Mouse (Mus musculus): Measurements from ENCODE around the gene Srrm1.

The Srrm1 gene

DNA sequence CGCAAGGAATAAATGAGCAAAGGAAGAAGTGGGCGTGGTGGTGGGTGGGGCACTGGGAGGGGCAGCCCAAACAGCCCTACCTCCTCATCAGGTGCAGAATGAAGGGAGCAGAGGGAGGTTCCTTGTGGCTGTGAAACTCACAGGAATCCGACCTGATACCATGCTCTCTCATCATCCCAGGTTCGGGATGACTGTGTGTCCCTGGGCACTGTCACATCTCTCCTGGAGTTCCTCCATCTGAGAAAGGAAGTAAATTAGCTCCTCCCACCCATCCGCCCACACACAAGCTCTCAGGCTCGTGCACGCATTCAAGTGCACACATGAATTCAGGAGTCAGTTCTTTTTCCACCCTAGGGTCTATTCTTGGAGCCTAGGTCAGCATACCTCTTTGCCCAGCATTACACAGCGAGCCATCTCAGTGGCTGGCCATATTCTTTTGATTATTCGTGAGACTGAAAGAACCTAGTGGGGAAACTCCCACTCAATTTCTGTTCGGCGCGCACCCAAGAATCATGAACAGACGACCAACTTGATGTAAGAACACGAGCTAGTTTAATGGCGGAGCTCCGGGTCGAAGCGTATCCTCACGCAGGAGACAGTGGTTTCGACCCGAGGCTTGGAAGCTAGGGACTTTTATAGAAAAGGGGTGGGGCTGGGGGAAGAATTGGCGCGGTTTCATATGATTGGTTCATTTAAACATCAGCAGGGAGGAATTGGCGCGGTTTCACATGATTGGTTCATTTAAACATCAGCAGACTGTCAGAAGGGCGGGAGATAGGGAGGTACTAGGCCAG, 52.7 kb downstream of the Srrm1 start:
- DNase-seq (ENCODE audit: low read depth, low spot score), result peak; percentile 47
- Histone ChIP-seq H3K27me3 (ENCODE audit: control insufficient read depth, insufficient read depth, low read length, poor library complexity, severe bottlenecking) (no peaks in the 10 kb centered on the region), H3K36me3 (ENCODE audit: control insufficient read depth, insufficient read depth, low read length, poor library complexity, severe bottlenecking) (no peaks in the 10 kb centered on the region)

DNA sequence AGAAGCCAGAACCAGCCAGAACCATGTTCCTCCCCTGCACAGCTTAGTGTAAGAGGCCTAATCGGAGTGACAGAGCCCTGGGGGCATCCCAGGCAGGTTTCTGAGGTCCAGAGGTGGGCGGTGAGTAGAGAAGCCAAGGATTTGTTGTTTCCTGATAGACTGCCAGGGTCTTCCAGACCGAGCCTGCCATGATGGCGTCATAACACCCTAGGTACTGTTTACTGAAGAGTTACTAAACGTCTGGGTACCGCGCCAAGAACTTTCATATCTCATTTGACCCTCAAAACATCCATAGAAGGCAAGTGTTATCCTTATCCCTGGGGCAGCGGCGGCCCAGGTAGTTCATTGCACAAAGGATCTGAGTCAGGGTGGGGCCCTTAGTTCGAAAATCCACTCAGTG, 54.4 kb downstream of the Srrm1 start:
- Histone ChIP-seq H3K27me3 (ENCODE audit: control insufficient read depth, insufficient read depth, low read length, poor library complexity, severe bottlenecking) (no peaks in the 10 kb centered on the region), H3K36me3 (ENCODE audit: control insufficient read depth, insufficient read depth, low read length, poor library complexity, severe bottlenecking) (no peaks in the 10 kb centered on the region)
- DNase-seq (ENCODE audit: low read depth, low spot score), result no peak

DNA sequence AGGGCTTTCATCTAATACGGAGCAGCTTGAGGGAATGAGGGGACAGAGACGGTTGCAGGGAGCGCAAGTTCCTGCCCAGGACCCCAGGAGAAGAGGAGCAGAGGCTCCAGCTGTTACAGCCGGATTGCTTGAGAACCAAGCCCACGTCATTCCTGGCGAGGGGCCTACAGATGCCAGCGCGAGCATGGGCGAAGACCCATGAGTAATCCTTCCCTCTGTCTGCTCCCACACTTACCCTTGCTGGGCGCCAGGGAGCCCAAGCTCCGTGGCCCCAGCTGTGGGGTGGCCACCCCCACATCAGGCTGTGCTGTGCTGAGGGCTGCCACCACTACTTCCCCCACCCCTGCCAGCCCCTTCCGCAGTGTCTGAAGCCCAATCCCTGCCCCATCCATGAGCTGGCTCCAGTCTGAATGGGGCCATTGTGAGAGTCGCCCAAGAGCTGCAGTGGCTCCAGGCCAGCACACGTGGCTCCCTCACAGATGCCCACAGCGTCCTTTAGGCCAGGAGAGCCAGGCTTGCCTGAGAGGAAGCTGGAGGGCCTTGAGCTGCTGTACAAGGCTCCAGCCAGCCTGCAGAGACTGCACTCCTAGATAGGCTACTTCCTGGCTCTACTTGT, 55.1 kb downstream of the Srrm1 start:
- H3K27me3 ChIP-seq (ENCODE audit: control insufficient read depth, insufficient read depth, low read length, poor library complexity, severe bottlenecking), result no peaks in the 10 kb centered on the region; the same call in 1 of the 2 replicates
- no peaks in the 10 kb centered on the region for H3K36me3 ChIP-seq (ENCODE audit: control insufficient read depth, insufficient read depth, low read length, poor library complexity, severe bottlenecking)
- no peak for DNase-seq (ENCODE audit: low read depth, low spot score)

DNA sequence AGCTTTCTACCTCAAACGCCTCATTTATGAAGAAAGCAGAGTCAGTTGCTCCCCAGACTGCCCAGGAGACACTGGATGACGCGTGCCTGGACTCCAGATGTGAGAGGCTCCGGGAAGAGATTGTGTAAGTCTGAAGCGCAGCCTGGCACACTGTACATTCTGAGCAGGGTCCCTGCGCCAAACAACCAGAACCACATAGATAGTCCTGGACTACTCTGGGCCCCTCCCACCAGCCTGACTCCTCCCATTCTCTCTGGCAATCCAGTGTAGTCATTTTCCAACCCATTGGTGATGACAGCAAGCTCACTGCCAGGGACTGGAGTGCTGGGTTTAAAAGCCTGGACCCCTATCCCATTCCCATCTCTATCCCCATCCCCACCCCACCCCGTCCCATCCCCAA, 56.0 kb downstream of the Srrm1 start:
- Histone ChIP-seq H3K27me3 (ENCODE audit: control insufficient read depth, insufficient read depth, low read length, poor library complexity, severe bottlenecking) (no peaks in the 10 kb centered on the region; the same call in 1 of the 2 replicates), H3K36me3 (ENCODE audit: control insufficient read depth, insufficient read depth, low read length, poor library complexity, severe bottlenecking) (no peaks in the 10 kb centered on the region)
- no peak for DNase-seq (ENCODE audit: low read depth, low spot score)

DNA sequence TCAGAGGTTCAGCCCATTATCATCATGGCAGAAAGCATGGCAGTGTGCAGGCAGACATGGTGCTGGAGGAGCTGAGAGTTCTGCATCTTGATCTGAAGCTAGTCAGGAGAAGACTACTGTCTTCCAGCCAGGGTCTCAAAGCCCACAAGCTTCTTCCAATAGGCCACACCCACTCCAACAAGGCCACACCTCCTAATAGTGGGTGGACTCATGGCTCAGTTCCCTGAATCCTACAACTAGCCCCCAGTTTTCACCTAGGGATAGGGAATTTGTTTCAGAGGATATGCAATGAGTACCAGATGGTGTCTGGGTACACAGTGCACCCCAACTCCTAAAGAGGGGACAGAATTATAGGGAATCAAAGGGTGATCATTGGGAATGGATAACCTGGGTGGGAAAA, 56.6 kb downstream of the Srrm1 start:
- DNase-seq (ENCODE audit: low read depth, low spot score), result no peak
- no peaks in the 10 kb centered on the region for H3K36me3 ChIP-seq (ENCODE audit: control insufficient read depth, insufficient read depth, low read length, poor library complexity, severe bottlenecking)
- H3K27me3 ChIP-seq (ENCODE audit: control insufficient read depth, insufficient read depth, low read length, poor library complexity, severe bottlenecking), result no peaks in the 10 kb centered on the region; the same call in 1 of the 2 replicates

DNA sequence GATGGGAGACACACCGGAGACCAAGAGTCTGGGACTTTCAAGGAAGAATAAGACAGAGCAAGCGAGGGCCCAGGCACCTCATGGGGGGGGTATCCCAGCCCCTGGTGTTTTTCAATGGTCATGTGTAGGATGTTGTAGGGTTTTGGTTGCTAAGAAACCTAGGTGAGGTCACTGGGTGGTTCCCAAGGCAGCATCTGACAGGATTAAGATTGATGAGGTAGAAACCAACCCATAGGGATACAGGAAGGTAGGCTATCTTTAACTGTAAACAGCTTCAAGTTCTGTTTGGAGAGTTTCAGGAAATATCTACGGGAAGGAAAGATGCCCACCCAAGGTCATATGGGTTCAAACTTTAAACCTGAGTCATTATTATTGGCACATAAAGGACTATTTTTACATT, 59.3 kb downstream of the Srrm1 start:
- Histone ChIP-seq H3K36me3 (ENCODE audit: control insufficient read depth, insufficient read depth, low read length, poor library complexity, severe bottlenecking) (no peaks in the 10 kb centered on the region), H3K27me3 (ENCODE audit: control insufficient read depth, insufficient read depth, low read length, poor library complexity, severe bottlenecking) (no peaks in the 10 kb centered on the region; the same call in 1 of the 2 replicates)
- DNase-seq (ENCODE audit: low read depth, low spot score), result peak; percentile 43

DNA sequence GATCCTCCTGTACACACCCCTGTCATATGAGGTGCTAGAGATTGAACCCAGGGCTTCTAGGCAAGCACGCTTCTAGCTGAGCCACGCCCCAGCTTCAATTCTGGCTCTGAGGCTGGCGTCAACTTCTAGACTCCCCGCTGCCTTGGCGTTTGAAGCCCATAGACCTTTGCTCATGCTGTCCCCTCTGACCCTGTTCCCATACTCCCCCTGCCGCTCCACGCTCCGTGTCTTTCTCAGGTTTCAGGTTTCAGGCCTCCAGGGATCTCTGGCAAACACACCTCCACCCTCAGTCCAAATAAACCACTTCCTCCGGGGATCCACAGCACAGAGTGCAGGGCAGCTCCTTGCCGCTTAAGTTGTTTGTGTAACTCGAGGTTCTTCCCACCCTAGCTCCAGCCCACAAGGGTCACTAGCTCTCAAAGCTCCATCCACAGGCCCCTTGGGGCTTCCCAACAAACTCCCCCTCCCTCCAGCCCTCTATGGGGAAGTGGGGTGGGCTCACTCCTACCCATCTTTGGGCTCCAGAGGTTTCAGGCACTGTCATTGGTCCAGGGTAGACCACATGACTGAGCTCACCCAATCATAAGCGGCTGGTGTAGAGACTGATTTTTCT, 60.5 kb downstream of the Srrm1 start:
- Histone ChIP-seq H3K27me3 (ENCODE audit: control insufficient read depth, insufficient read depth, low read length, poor library complexity, severe bottlenecking) (no peaks in the 10 kb centered on the region; the same call in 1 of the 2 replicates), H3K36me3 (ENCODE audit: control insufficient read depth, insufficient read depth, low read length, poor library complexity, severe bottlenecking) (no peaks in the 10 kb centered on the region)
- peak; percentile 77 for DNase-seq (ENCODE audit: low read depth, low spot score)

DNA sequence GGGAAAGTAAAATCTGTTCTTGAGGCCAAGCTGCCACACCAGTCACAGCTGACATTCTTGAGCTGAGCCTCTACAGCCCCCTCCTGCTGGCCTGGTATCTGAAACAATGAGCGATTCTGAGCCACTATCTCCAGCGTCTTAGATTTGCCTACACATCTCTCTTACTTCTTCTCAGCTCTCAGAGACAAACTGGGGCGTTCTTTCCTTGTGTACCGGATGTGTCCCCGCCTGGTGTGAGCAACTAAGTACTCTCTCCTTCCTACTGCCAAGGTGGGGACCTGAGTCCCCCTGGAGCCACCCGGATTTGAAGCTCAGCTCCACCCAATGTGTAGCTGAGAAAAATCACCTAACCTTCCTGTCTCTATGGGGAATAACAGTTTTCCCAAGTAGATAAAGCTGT, 61.3 kb downstream of the Srrm1 start:
- Histone ChIP-seq H3K36me3 (ENCODE audit: control insufficient read depth, insufficient read depth, low read length, poor library complexity, severe bottlenecking) (no peaks in the 10 kb centered on the region), H3K27me3 (ENCODE audit: control insufficient read depth, insufficient read depth, low read length, poor library complexity, severe bottlenecking) (no peaks in the 10 kb centered on the region; the same call in 1 of the 2 replicates)
- DNase-seq (ENCODE audit: low read depth, low spot score), result no peak

DNA sequence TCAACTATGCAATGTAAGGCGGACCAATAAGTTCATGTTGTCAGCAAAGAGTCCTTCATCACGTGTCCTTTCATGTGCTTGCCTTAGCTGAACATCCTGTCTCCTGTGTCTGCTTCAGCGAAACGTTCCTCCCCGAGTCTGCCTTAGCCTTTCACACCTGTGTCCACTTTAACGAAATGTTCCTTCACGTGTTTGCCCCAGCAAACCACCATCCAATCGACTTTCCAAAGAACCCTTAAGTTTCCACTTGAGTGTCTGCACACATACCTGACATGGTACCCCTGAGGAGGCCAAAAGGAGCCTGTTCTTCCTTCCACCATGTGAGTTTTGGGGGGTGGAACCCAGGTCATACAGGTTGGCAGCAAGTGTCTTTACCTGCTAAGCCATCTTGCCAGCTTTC, 61.9 kb downstream of the Srrm1 start:
- DNase-seq (ENCODE audit: low read depth, low spot score), result no peak
- no peaks in the 10 kb centered on the region; the same call in 1 of the 2 replicates for H3K27me3 ChIP-seq (ENCODE audit: control insufficient read depth, insufficient read depth, low read length, poor library complexity, severe bottlenecking)
- no peaks in the 10 kb centered on the region for H3K36me3 ChIP-seq (ENCODE audit: control insufficient read depth, insufficient read depth, low read length, poor library complexity, severe bottlenecking)

DNA sequence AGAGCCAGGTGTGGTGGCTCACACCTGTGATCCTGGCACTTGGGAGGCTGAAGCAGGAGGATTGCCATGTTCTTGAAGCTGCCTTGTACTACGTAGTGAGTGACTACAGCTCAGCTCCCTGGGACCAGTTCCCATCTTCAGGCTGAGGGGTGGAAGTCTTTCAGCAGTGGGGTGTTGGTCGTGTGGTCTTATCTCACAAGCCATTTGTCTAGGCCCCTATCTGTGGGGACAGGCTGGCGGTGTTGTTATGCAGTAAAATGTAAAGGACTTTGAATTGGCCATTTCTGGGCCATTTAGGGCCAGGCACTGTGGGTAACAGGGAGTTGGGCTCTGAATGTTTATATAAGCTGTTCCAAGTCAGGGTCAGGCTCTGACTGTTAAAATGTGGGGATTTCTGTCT, 65.1 kb downstream of the Srrm1 start:
- H3K36me3 ChIP-seq (ENCODE audit: control insufficient read depth, insufficient read depth, low read length, poor library complexity, severe bottlenecking), result no peaks in the 10 kb centered on the region
- no peak for DNase-seq (ENCODE audit: low read depth, low spot score)
- no peaks in the 10 kb centered on the region for H3K27me3 ChIP-seq (ENCODE audit: control insufficient read depth, insufficient read depth, low read length, poor library complexity, severe bottlenecking)

DNA sequence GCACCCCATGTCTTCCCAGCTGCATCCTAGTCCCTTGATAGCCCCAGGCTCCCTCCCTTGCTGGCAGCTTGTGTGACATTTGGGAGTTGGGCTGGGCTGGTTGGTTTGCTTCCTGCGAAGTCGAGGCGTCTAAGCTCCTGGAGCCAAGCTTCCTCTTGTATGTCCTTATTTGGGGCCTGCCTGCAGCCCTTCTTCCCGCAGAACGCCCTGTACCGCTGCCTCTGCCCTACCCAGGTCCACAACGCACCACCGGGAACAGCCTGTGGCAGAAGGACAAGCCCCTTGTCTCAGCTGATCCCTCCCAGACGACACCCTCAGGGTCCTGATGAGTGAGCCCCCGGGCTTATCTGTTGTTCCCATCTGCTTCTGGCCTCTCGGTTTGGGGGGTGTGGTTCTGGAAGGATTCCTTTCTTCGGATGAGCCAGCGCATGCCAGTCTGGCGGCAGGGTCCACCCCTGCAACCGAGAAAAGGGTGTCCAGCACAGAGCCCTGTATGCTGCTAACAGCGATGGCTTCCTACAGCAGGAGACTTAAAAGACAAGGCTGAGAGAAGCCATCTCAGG, 66.2 kb downstream of the Srrm1 start:
- Histone ChIP-seq H3K27me3 (ENCODE audit: control insufficient read depth, insufficient read depth, low read length, poor library complexity, severe bottlenecking) (no peaks in the 10 kb centered on the region), H3K36me3 (ENCODE audit: control insufficient read depth, insufficient read depth, low read length, poor library complexity, severe bottlenecking) (no peaks in the 10 kb centered on the region)
- no peak for DNase-seq (ENCODE audit: low read depth, low spot score)

DNA sequence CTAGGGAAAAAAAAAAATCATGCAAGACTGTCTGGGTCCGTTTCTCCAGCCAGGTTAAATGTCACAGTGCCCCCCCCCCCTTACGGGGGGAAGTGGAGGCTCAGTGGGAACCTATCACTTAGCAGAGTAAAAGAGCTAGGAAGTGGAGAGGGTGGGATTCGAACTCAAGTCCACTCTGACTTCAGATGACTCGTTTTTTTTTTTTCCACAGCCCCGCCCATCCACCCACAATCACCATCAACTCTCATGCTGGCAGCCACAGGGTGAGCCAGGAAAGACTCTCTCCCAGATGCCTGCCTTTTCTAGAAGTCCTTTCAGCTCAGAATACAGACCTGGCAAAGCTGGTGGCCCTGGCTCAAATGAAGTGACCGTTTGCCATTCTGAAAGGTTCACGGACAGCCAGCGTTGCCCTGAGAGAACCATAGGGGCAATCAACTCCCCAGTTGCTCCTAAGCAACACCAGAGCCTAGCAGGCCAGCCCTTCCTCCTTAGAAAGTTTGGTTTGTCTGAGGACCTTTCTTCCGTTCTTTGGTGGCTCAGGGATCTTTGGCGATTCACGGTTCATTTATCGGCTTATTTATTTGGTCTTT, 67.0 kb downstream of the Srrm1 start:
- no peak for DNase-seq (ENCODE audit: low read depth, low spot score)
- Histone ChIP-seq H3K27me3 (ENCODE audit: control insufficient read depth, insufficient read depth, low read length, poor library complexity, severe bottlenecking) (no peaks in the 10 kb centered on the region), H3K36me3 (ENCODE audit: control insufficient read depth, insufficient read depth, low read length, poor library complexity, severe bottlenecking) (no peaks in the 10 kb centered on the region)

DNA sequence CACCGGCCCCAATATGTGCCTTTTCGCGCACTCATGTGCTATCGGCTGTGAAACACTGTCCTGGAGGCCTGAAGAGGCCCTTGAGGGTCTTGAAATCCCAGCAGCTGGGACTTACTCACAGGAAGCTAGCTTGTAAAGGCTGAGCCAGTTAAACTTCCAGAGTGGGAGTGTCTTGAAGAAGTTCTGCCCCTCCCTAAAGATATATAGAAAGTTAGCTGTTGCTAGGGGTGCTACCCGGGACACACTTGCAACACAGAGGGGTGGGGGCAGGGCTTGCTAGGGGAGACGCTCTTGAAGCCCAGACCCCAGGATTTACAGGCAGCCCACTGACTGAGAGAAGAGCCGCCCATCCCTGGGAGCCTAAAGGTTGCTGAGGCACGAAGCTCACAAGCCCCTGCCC, 67.7 kb downstream of the Srrm1 start:
- Histone ChIP-seq H3K36me3 (ENCODE audit: control insufficient read depth, insufficient read depth, low read length, poor library complexity, severe bottlenecking) (no peaks in the 10 kb centered on the region), H3K27me3 (ENCODE audit: control insufficient read depth, insufficient read depth, low read length, poor library complexity, severe bottlenecking) (no peaks in the 10 kb centered on the region)
- no peak for DNase-seq (ENCODE audit: low read depth, low spot score)

DNA sequence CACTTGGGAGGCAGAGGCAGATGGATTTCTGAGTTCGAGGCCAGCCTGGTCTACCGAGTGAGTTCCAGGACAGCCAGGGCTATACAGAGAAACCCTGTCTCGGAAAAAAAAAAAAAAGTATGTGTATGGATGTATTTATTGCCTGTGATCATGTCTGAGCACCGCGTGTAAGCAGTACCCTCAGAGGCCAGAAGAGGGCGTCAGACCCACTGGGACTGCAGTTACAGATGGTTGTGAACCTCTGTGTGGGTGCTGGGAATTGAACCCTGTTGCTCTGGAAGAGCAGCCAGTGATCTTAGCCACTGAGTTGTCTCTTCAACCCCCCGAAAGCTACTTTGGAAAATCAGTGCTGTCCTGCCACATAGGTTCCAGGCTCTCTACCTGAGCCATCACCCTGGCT, 69.2 kb downstream of the Srrm1 start:
- DNase-seq (ENCODE audit: low read depth, low spot score), result no peak
- Histone ChIP-seq H3K36me3 (ENCODE audit: control insufficient read depth, insufficient read depth, low read length, poor library complexity, severe bottlenecking) (no peaks in the 10 kb centered on the region), H3K27me3 (ENCODE audit: control insufficient read depth, insufficient read depth, low read length, poor library complexity, severe bottlenecking) (no peaks in the 10 kb centered on the region)

DNA sequence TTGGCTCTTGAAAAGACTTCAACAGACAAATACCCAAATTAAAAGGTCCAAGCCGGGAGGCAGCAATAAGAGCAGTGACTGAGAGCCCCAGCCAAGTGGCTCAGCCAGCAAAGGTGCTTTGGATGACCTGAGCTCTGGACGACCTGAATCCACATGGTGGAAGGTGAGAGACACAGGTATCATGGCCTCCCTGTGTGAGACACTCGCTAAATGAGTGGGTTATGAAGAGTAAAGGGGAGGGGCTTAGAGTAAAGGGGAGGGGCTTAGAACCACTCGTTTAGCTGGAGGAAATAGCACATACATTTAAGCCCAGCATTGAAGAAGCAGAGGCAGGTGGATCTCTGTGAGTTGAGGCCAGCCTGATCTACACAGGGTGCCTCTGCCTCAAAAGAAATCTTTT, 69.7 kb downstream of the Srrm1 start:
- no peaks in the 10 kb centered on the region for H3K36me3 ChIP-seq (ENCODE audit: control insufficient read depth, insufficient read depth, low read length, poor library complexity, severe bottlenecking)
- H3K27me3 ChIP-seq (ENCODE audit: control insufficient read depth, insufficient read depth, low read length, poor library complexity, severe bottlenecking), result no peaks in the 10 kb centered on the region
- DNase-seq (ENCODE audit: low read depth, low spot score), result no peak
